Mouse (Mus musculus): ENCODE data around the gene Ciz1. TPM values are rescaled to one million over a fixed set of nuclear protein-coding genes. Genes with fewer than 3 reads are reported as not detected.
A peak's percentile ranks its signal among the peaks of the same experiment; 100 is the strongest.

Gene Ciz1
- polyA plus RNA-seq, 1 experiment from 2014 or later = 56.6 TPM

GRCm38 (mm10) chr2:32322754-32323741 is 29.1 kb upstream of the Ciz1 start:
- no peaks in the 10 kb centered on the region for H3K9me3 ChIP-seq (replicated peaks)
- H3K4me3 ChIP-seq (replicated peaks) = no peak overlapping the region
- no peaks in the 10 kb centered on the region for H3K36me3 ChIP-seq
- no peaks in the 10 kb centered on the region for H3K27me3 ChIP-seq
- H3K9ac ChIP-seq = no peak overlapping the region
- no peak for ATAC-seq (replicated peaks; ENCODE audit: low FRiP score)
- H3K4me1 ChIP-seq = peaks cover 36% of the 10 kb centered on the region
- WGBS = 83% methylated on average over 7 of the region's 7 CpGs
- no peak overlapping the region for H3K27ac ChIP-seq
- no peak overlapping the region for H3K4me2 ChIP-seq

- no peaks in the 10 kb centered on the region for H3K9me3 ChIP-seq (replicated peaks)
- H3K9ac ChIP-seq = no peak overlapping the region
- 69% methylated on average over 4 of the region's 4 CpGs for WGBS
- H3K36me3 ChIP-seq = no peaks in the 10 kb centered on the region
- H3K4me1 ChIP-seq = peaks cover 24% of the 10 kb centered on the region
- H3K4me3 ChIP-seq (replicated peaks) = no peak overlapping the region
- no peak overlapping the region for H3K27ac ChIP-seq
- H3K27me3 ChIP-seq = no peaks in the 10 kb centered on the region
- no peak overlapping the region for H3K4me2 ChIP-seq
- no peak for ATAC-seq (replicated peaks; ENCODE audit: low FRiP score)
These were observed 27.8 kb upstream of the Ciz1 start for GRCm38 (mm10) chr2:32324322-32324721.

GRCm38 (mm10) chr2:32325342-32325741 is 26.8 kb upstream of the Ciz1 start:
- H3K27ac ChIP-seq = peak overlapping the region; percentile 15; the same call in 1 of the 2 replicates
- peaks cover 14% of the 10 kb centered on the region for H3K4me1 ChIP-seq
- no peak for ATAC-seq (replicated peaks; ENCODE audit: low FRiP score)
- H3K27me3 ChIP-seq = no peaks in the 10 kb centered on the region
- 37% methylated on average over 7 of the region's 7 CpGs for WGBS
- no peak overlapping the region for H3K4me3 ChIP-seq (replicated peaks)
- no peak overlapping the region for H3K4me2 ChIP-seq
- H3K36me3 ChIP-seq = no peaks in the 10 kb centered on the region
- no peak overlapping the region for H3K9ac ChIP-seq
- no peaks in the 10 kb centered on the region for H3K9me3 ChIP-seq (replicated peaks)

- no peak overlapping the region for H3K27ac ChIP-seq
- H3K9ac ChIP-seq = no peak overlapping the region
- H3K36me3 ChIP-seq = no peaks in the 10 kb centered on the region
- no peaks in the 10 kb centered on the region for H3K9me3 ChIP-seq (replicated peaks)
- H3K27me3 ChIP-seq = no peaks in the 10 kb centered on the region
- no peak overlapping the region for H3K4me3 ChIP-seq (replicated peaks)
- peaks cover 10% of the 10 kb centered on the region for H3K4me1 ChIP-seq
- no peak overlapping the region for H3K4me2 ChIP-seq
- no peak for ATAC-seq (replicated peaks; ENCODE audit: low FRiP score)
- WGBS = 77% methylated on average over 4 of the region's 4 CpGs
These were observed 24.9 kb upstream of the Ciz1 start for GRCm38 (mm10) chr2:32327200-32327599.

- H3K4me2 ChIP-seq = no peak overlapping the region
- H3K4me1 ChIP-seq = peaks cover 10% of the 10 kb centered on the region
- H3K9me3 ChIP-seq (replicated peaks) = no peaks in the 10 kb centered on the region
- H3K9ac ChIP-seq = no peak overlapping the region
- H3K27me3 ChIP-seq = no peaks in the 10 kb centered on the region
- WGBS = 15% methylated on average over 13 of the region's 13 CpGs
- H3K4me3 ChIP-seq (replicated peaks) = no peak overlapping the region
- H3K36me3 ChIP-seq = no peaks in the 10 kb centered on the region
- no peak for ATAC-seq (replicated peaks; ENCODE audit: low FRiP score)
- no peak overlapping the region for H3K27ac ChIP-seq
These were observed 23.1 kb upstream of the Ciz1 start for GRCm38 (mm10) chr2:32328911-32329460.

GRCm38 (mm10) chr2:32329531-32329930 is 22.6 kb upstream of the Ciz1 start:
- no peak overlapping the region for H3K27ac ChIP-seq
- no peak overlapping the region for H3K4me2 ChIP-seq
- no peak overlapping the region for H3K9ac ChIP-seq
- peaks cover 10% of the 10 kb centered on the region for H3K4me1 ChIP-seq
- no peaks in the 10 kb centered on the region for H3K36me3 ChIP-seq
- no peak for ATAC-seq (replicated peaks; ENCODE audit: low FRiP score)
- H3K4me3 ChIP-seq (replicated peaks) = no peak overlapping the region
- no peaks in the 10 kb centered on the region for H3K9me3 ChIP-seq (replicated peaks)
- 33% methylated on average over 6 of the region's 6 CpGs for WGBS
- H3K27me3 ChIP-seq = no peaks in the 10 kb centered on the region

GRCm38 (mm10) chr2:32332159-32332558 is 20.0 kb upstream of the Ciz1 start:
- Histone ChIP-seq H3K9me3 (replicated peaks) (no peaks in the 10 kb centered on the region), H3K36me3 (0 out of 2 replicates have a peak, but pooled peaks cover under 1% of the 10 kb centered on the region), H3K9ac (no peak overlapping the region), H3K4me3 (replicated peaks) (no peak overlapping the region), H3K4me1 (peaks cover 9% of the 10 kb centered on the region), H3K27me3 (no peaks in the 10 kb centered on the region), H3K27ac (no peak overlapping the region), H3K4me2 (no peak overlapping the region)
- WGBS = 88% methylated on average over 5 of the region's 5 CpGs
- ATAC-seq (replicated peaks; ENCODE audit: low FRiP score) = no peak

GRCm38 (mm10) chr2:32335888-32336287 is 16.2 kb upstream of the Ciz1 start:
- WGBS = 33% methylated on average over 15 of the region's 15 CpGs
- no peak overlapping the region for H3K27ac ChIP-seq
- no peaks in the 10 kb centered on the region for H3K27me3 ChIP-seq
- H3K36me3 ChIP-seq = peaks cover 11% of the 10 kb centered on the region; the same call in 1 of the 2 replicates
- ATAC-seq (replicated peaks; ENCODE audit: low FRiP score) = 0 out of 2 replicates have a peak, but pooled peaks have one; percentile 48
- H3K9me3 ChIP-seq (replicated peaks) = no peaks in the 10 kb centered on the region
- no peak overlapping the region for H3K9ac ChIP-seq
- H3K4me2 ChIP-seq = peak overlapping the region; percentile 18; the same call in 1 of the 2 replicates
- no peak overlapping the region for H3K4me3 ChIP-seq (replicated peaks)
- peaks cover 9% of the 10 kb centered on the region for H3K4me1 ChIP-seq

GRCm38 (mm10) chr2:32339912-32340642 is 12.1 kb upstream of the Ciz1 start:
- Histone ChIP-seq H3K4me3 (replicated peaks) (no peak overlapping the region), H3K4me2 (no peak overlapping the region), H3K9ac (no peak overlapping the region), H3K27me3 (no peaks in the 10 kb centered on the region), H3K9me3 (replicated peaks) (no peaks in the 10 kb centered on the region), H3K36me3 (peaks cover 11% of the 10 kb centered on the region; the same call in 1 of the 2 replicates), H3K4me1 (peaks cover 9% of the 10 kb centered on the region), H3K27ac (no peak overlapping the region)
- 46% methylated on average over 22 of the region's 26 CpGs for WGBS
- no peak for ATAC-seq (replicated peaks; ENCODE audit: low FRiP score)

GRCm38 (mm10) chr2:32340836-32341633 is 11.1 kb upstream of the Ciz1 start:
- WGBS = 84% methylated on average over 13 of the region's 13 CpGs
- H3K9me3 ChIP-seq (replicated peaks) = no peaks in the 10 kb centered on the region
- peaks cover 11% of the 10 kb centered on the region; the same call in 1 of the 2 replicates for H3K36me3 ChIP-seq
- no peak for ATAC-seq (replicated peaks; ENCODE audit: low FRiP score)
- no peak overlapping the region for H3K4me2 ChIP-seq
- no peaks in the 10 kb centered on the region for H3K27me3 ChIP-seq
- peaks cover 5% of the 10 kb centered on the region for H3K4me1 ChIP-seq
- H3K27ac ChIP-seq = no peak overlapping the region
- H3K4me3 ChIP-seq (replicated peaks) = no peak overlapping the region
- no peak overlapping the region for H3K9ac ChIP-seq

- Histone ChIP-seq H3K4me1 (no peaks in the 10 kb centered on the region), H3K4me2 (no peak overlapping the region), H3K4me3 (replicated peaks) (no peak overlapping the region), H3K9me3 (replicated peaks) (no peaks in the 10 kb centered on the region), H3K9ac (no peak overlapping the region), H3K36me3 (peaks cover 11% of the 10 kb centered on the region; the same call in 1 of the 2 replicates), H3K27me3 (no peaks in the 10 kb centered on the region), H3K27ac (no peak overlapping the region)
- ATAC-seq (replicated peaks; ENCODE audit: low FRiP score) = no peak
- 86% methylated on average over 4 of the region's 4 CpGs for WGBS
These were observed 10.5 kb upstream of the Ciz1 start for GRCm38 (mm10) chr2:32341634-32341939.

Data from kidney, embryonic 15.5 days (tissue).